Mouse (Mus musculus) limb, embryonic 11.5 days (tissue): ENCODE measurements around the gene Xpnpep2. TPM values are rescaled to one million over a fixed set of nuclear protein-coding genes. Genes with fewer than 3 reads are reported as not detected.

ENCODE experiments used
- ATAC-seq: fragments of 200-750 bp; cut with Nextera tagmentation; 2 replicates; pipeline ENCODE4 v1.8.0; 2017; ENCODE audit warnings: low read depth; ENCODE audit not compliant: insufficient number of reproducible peaks, low FRiP score, low TSS enrichment
- DNase-seq: peaks from one replicate; pipeline ENCODE4 v3.0.0-alpha.2; 2015; ENCODE audit warnings: low spot score
- H3K27ac ChIP-seq: fragments of 300-500 bp; sonication (generic); replicated peaks from 2 replicates; pipeline ENCODE4 v1.5.1; 2014; ENCODE audit warnings: low read depth, mild to moderate bottlenecking, low read length
- H3K27me3 ChIP-seq: fragments of 300-500 bp; sonication (generic); 2 replicates; pipeline ENCODE4 v1.6.1; 2014; ENCODE audit warnings: mild to moderate bottlenecking, low read length, mixed read lengths; ENCODE audit not compliant: control insufficient read depth, insufficient read depth
- H3K36me3 ChIP-seq: fragments of 300-500 bp; sonication (generic); 2 replicates; pipeline ENCODE4 v1.6.1; 2014; ENCODE audit warnings: mild to moderate bottlenecking, low read length, moderate library complexity, mixed read lengths; ENCODE audit not compliant: control insufficient read depth, insufficient read depth
- H3K4me1 ChIP-seq: fragments of 300-500 bp; sonication (generic); 2 replicates; pipeline ENCODE4 v1.6.1; 2014; ENCODE audit warnings: low read length, mixed read lengths; ENCODE audit not compliant: control insufficient read depth, insufficient read depth
- H3K4me2 ChIP-seq: fragments of 300-500 bp; sonication (generic); 2 replicates; pipeline ENCODE4 v1.6.1; 2014; ENCODE audit warnings: low read depth, mild to moderate bottlenecking, moderate library complexity; ENCODE audit not compliant: severe bottlenecking
- H3K4me3 ChIP-seq: fragments of 300-500 bp; sonication (generic); 2 replicates; pipeline ENCODE4 v1.5.1; 2014; ENCODE audit warnings: low read depth, low read length
- H3K9ac ChIP-seq: fragments of 300-500 bp; sonication (generic); 2 replicates; pipeline ENCODE4 v1.6.1; 2014; ENCODE audit warnings: mild to moderate bottlenecking, low read length
- H3K9me3 ChIP-seq: fragments of 300-500 bp; sonication (generic); 2 replicates; pipeline ENCODE4 v1.6.1; 2016; ENCODE audit warnings: low read length; ENCODE audit not compliant: control insufficient read depth
- WGBS: fragments of 180-500 bp; shearing (Covaris S2); extraction: QIAGEN DNeasy Blood & Tissue Kit; methylation state at CpG from one replicate; pipeline ENCODE4 v1.1.7; 2014; 5-methylcytosine and 5-hydroxymethylcytosine counted together
- polyA plus RNA-seq: library from polyadenylated mRNA; unstranded; fragments of >200 nt; fragmentation: Nextera tagmentation; extraction: Ambion mirVana; gene quantifications from 2 replicates; pipeline ENCODE4 v1.2.1, GENCODE M21; 2014

Xpnpep2 gene
- polyA plus RNA-seq, 1 experiment from 2014 or later: 1.6 TPM

DNA sequence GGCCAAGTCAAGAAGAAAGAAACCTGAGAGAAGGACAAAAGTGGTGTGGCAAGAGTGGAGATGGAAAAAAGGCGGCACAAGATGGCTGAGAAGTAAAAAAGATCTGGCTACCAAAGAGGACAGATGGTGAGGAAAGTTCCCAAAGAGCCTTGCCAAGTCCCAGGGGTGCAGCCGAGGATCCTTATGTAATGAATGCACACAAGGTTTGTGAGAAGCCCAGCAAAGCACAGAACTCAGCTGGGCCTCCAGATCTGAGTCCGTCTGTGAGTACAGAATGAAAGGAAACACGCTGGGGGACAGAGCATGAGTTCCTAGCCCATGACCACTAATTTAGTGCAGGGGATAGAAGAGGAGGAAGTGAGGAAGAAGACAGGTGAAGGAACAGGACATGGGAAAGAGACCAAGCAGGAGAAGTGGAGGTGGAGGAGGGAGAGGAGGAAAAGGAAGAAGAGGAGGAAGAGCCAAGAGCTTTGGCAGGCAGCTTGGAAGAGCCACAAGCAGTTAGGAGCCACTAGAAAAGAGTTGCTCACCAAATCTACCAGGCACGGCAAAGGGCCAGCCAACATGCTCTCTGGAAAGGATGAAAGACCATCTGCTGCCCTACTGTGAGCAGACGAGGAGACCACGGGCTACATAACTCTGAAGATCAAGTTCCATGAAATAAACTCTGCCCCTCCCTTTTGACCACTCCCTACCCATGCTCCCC is 3.6 kb upstream of the Xpnpep2 start:
- WGBS: 80% methylated on average over 7 of the region's 7 CpGs
- no peaks in the 10 kb centered on the region for H3K9me3 ChIP-seq
- ATAC-seq (no peak), DNase-seq (no peak)
- H3K27ac ChIP-seq: no peak overlapping the region
- no peaks in the 10 kb centered on the region for H3K27me3 ChIP-seq
- no peak overlapping the region for H3K4me2 ChIP-seq
- no peak overlapping the region for H3K9ac ChIP-seq
- no peak overlapping the region for H3K4me3 ChIP-seq
- H3K36me3 ChIP-seq: no peaks in the 10 kb centered on the region
- H3K4me1 ChIP-seq: no peaks in the 10 kb centered on the region

DNA sequence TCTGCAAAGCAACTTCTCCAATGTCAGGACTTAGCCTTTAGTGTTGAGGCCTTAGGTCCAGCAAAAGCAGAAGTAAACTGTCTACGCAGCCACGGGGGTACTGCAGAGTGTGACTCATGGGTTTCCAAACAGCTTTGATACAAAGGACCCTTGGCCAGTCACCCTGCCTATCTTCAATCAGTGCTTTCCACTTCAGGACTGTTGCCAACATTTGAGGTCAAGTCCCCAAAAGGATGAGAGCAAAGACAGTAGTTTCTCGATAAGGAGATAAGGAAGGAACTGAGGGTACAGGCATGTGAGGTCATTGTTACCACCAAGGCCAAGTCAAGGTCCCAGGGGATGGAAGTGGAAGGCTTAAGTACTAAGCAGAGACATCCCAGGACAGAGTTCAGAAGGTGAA is 2.3 kb upstream of the Xpnpep2 start:
- Histone ChIP-seq H3K36me3 (no peaks in the 10 kb centered on the region), H3K27ac (no peak overlapping the region), H3K4me1 (no peaks in the 10 kb centered on the region), H3K4me3 (no peak overlapping the region), H3K9ac (no peak overlapping the region), H3K4me2 (no peak overlapping the region), H3K27me3 (no peaks in the 10 kb centered on the region), H3K9me3 (no peaks in the 10 kb centered on the region)
- WGBS: 92% methylated on average over 3 of the region's 3 CpGs
- no peak for DNase-seq
- no peak for ATAC-seq

DNA sequence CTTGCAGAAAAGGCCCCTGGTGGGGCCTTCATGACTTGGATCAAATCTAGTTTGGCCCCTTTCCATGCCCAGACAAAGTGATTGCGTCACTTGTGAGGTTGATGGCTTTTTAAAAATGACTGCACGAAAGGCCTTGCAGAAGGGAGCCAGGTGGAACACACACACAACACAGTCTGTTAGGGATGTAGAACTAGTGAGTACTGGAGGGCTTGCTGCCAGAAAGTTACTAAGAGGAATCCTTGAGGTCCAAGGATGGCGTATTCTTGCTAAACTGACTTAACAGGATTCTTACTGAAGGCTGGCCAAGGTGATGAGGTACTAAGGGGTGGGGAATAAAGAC is 761 bp downstream of the Xpnpep2 start:
- no peaks in the 10 kb centered on the region for H3K4me1 ChIP-seq
- no peaks in the 10 kb centered on the region for H3K27me3 ChIP-seq
- no peak overlapping the region for H3K4me3 ChIP-seq
- H3K4me2 ChIP-seq: no peak overlapping the region
- no peak overlapping the region for H3K9ac ChIP-seq
- H3K36me3 ChIP-seq: no peaks in the 10 kb centered on the region
- ATAC-seq: no peak
- H3K9me3 ChIP-seq: no peaks in the 10 kb centered on the region
- DNase-seq: no peak
- H3K27ac ChIP-seq: no peak overlapping the region
- 79% methylated on average over 3 of the region's 3 CpGs for WGBS

DNA sequence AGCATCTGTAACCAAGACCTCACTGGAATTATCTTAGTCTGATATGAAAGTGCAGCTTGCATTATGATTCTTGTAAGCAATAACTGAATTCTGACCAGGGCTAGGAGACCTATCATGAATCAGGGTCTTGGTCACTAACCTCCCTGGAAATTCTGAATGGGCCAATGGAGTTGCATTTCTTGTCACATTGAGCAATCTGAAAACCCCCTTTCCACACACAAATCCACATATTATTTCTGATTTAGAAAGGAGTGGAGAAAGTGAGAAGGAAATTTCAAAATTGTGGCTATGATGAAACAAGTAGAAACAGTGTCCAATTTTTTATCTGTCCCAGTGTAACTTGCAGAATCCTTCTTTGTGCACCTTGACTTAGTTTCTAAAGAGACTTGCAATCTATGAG is 10.8 kb downstream of the Xpnpep2 start:
- Histone ChIP-seq H3K4me2 (no peak overlapping the region), H3K9ac (no peak overlapping the region), H3K27me3 (no peaks in the 10 kb centered on the region), H3K9me3 (no peaks in the 10 kb centered on the region), H3K4me1 (no peaks in the 10 kb centered on the region), H3K4me3 (no peak overlapping the region), H3K36me3 (no peaks in the 10 kb centered on the region), H3K27ac (no peak overlapping the region)
- DNase-seq (no peak), ATAC-seq (no peak)

DNA sequence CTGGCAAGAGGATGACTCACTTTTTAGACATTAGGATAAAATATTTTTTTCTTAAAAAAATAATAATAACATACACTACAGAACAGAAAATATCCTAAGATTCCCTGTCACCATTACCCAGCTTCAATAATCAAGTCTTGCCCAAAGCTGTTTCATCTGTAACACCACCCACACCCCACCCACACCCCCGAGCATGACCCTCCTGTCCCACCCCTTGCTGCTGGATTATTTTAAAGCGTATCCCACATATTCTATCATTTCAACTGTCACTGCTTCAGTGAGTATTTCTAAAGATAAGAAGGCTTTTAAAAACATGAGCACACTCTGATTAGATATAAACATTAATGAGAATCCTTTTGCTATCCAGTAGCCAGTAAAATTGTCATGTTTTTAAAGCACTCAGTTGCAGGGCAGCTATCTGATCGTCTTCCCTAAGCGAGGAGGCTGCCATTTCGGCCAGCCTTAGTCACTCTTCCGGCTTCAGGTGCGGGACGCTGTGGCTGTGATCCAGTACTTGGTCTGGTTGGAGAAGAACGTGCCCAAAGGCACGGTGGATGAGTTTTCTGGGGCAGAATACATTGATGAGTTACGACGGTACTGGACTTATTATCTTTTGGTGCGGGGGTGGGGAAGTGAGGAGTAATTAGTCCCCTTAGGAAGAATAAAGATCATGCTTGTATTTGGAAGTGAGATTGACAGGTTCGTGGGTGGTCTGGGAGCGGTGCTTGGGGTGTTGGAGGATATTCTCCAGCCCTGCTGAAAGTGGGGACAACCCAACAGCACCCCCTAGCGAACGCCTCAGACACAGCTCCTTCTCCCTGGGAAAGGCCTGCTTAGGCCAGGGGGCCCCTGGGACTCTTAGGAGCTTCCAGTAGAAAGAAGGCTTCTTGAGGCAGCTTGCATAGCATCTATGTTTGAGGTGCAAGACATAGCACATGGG is 15.9 kb downstream of the Xpnpep2 start:
- WGBS: 25% methylated on average over 17 of the region's 17 CpGs
- Histone ChIP-seq H3K4me2 (no peak overlapping the region), H3K4me3 (no peak overlapping the region)

DNA sequence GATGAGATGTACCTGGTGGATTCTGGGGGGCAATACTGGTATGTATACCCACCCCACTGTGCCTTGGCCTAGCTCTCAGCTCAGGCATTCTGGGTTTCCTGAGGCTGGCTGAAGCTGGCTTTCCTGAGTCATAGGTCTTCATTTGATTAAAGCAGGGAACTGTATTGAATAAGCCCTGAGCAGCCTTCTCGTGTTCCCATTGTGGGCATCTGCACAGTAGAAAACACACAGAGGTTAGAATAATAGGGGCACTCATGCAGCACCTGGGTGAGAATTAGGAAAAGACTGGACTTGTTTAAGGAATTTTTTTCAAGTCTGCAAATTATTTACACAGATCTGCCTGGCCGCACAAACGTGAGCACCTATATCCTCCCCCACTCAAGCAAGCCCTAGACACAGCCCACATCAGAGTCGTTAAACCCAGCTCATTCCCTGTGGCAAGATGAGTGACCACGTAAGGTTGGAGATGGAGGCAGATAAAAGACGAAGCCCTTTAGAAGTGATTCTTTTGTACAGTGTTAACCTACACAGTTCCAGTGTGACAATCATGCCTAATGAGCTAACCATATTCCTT is 18.5 kb downstream of the Xpnpep2 start:
- DNase-seq (no peak), ATAC-seq (no peak)
- Histone ChIP-seq H3K9ac (no peak overlapping the region), H3K4me1 (no peaks in the 10 kb centered on the region), H3K36me3 (no peaks in the 10 kb centered on the region), H3K4me3 (no peak overlapping the region), H3K4me2 (no peak overlapping the region), H3K9me3 (no peaks in the 10 kb centered on the region), H3K27me3 (no peaks in the 10 kb centered on the region), H3K27ac (no peak overlapping the region)
- 63% methylated on average over 6 of the region's 6 CpGs for WGBS

More for the DNA sequence above, 15.9 kb downstream of the Xpnpep2 start:
- Histone ChIP-seq H3K4me1 (no peaks in the 10 kb centered on the region), H3K9me3 (no peaks in the 10 kb centered on the region), H3K27ac (no peak overlapping the region), H3K9ac (no peak overlapping the region), H3K27me3 (no peaks in the 10 kb centered on the region), H3K36me3 (no peaks in the 10 kb centered on the region)
- DNase-seq: peak; percentile 76
- ATAC-seq: no peak

DNA sequence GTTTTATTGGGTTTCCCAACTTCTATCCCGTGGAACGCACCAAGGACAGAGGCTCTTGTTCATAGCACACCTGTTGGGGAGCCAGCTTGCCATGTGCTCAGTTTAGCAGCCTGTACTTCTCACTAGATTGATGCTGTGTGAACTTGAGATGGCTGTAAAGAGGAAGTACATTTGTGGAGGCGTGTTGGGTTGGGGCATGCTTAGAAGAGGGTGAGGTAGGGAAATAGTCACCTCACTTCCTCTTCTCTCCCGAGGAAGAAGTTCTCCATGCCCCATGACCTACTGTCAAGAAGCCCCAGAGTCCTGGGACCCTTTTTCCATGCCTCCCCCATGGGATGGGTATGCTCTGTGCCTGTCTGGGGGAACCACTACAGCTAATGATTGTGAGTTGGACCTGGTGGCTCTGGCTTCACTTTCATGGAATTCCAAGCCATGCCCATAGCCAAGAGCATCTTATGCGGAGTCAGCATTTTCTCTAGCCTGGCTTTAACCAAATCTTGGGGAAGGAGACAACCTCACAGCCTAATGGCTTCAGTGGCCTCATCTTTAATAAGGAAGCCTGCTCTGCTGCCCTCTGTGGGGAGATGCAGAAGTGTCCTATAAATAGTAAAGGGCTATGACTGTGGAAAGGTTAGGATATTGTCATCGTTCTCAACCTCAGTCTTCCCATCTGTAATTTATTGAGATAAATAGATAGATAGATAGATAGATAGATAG is 19.1 kb downstream of the Xpnpep2 start:
- 83% methylated on average over 6 of the region's 6 CpGs for WGBS
- H3K4me3 ChIP-seq: no peak overlapping the region
- H3K36me3 ChIP-seq: no peaks in the 10 kb centered on the region
- no peaks in the 10 kb centered on the region for H3K4me1 ChIP-seq
- H3K9ac ChIP-seq: no peak overlapping the region
- H3K27ac ChIP-seq: no peak overlapping the region
- ATAC-seq (no peak), DNase-seq (no peak)
- H3K9me3 ChIP-seq: no peaks in the 10 kb centered on the region
- H3K27me3 ChIP-seq: no peaks in the 10 kb centered on the region
- H3K4me2 ChIP-seq: no peak overlapping the region

DNA sequence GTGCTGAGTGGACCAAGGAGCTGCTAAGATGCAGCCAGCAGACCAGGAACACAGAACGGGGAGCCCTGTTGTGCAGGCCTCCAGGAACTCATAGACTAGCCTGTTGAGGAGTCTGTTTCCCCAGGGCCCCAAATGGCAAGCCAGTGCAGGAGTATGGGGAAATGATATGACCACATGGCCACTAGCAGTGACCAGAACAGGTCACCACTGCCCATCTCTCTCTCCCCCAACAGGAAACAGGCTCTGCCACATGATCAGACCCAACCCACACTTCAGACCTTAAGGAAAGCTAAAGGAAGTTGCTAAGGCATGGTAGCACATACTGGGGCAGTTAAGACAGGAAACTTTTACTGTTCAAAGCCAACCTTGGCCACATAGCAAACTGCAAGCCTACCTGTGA is 20.6 kb downstream of the Xpnpep2 start:
- ATAC-seq: no peak
- Histone ChIP-seq H3K27me3 (no peaks in the 10 kb centered on the region), H3K4me1 (no peaks in the 10 kb centered on the region), H3K36me3 (no peaks in the 10 kb centered on the region), H3K9me3 (no peaks in the 10 kb centered on the region), H3K4me2 (no peak overlapping the region), H3K4me3 (no peak overlapping the region), H3K9ac (no peak overlapping the region), H3K27ac (no peak overlapping the region)
- DNase-seq: no peak
- 73% methylated on average over 1 of the region's 1 CpGs for WGBS
